Mouse (Mus musculus): ENCODE data around the gene Zmym6. TPM values are rescaled to one million over a fixed set of nuclear protein-coding genes. Genes with fewer than 3 reads are reported as not detected.

Gene Zmym6
- polyA plus RNA-seq, 1 experiment from 2014 or later: 33.7 TPM

DNA sequence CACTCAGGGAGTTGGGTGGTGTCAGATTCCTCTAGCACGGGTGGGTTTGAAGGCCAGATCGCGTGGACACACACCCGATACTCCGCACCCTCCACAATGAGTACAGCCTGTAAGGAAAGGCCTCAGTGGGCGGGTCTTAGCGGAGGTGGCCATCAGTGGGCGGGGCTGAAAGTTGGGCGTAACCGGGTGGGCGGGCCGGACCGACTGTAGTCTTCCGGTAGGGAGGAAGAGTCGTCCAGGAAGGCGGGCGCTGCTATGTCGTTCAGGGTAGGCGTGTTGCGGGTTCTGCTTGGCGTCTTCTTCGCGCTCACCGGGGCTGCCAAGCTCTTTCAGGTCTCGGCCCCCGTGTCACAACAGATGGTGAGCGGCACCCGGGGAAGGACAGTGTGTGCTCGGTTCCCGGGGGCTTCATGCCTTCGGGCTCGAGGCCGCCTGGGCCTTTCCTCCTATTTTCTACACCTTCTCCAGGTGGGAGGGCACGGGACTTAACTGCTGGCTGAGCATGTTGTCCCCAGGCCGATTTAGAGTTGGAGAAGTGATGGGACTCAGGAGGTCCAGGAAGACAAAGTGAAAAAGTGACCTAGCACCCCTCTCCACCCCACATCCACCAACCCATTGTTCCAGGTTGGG, 48.8 kb downstream of the Zmym6 start:
- H3K4me3 ChIP-seq (replicated peaks): peak overlapping the region; percentile 66
- H3K9ac ChIP-seq (replicated peaks): peak overlapping the region; percentile 67
- ATAC-seq (ENCODE audit: low FRiP score): peak; percentile 94
- no peaks in the 10 kb centered on the region for H3K27me3 ChIP-seq (replicated peaks)
- H3K4me1 ChIP-seq: peaks cover 14% of the 10 kb centered on the region
- H3K9me3 ChIP-seq (replicated peaks): no peaks in the 10 kb centered on the region
- 2% methylated on average over 35 of the region's 35 CpGs for WGBS
- 0 out of 2 replicates have a peak overlapping the region, but pooled peaks have one; percentile 48 for H3K27ac ChIP-seq (replicated peaks)
- H3K4me2 ChIP-seq: peak overlapping the region; percentile 81
- H3K36me3 ChIP-seq: peaks cover 16% of the 10 kb centered on the region

DNA sequence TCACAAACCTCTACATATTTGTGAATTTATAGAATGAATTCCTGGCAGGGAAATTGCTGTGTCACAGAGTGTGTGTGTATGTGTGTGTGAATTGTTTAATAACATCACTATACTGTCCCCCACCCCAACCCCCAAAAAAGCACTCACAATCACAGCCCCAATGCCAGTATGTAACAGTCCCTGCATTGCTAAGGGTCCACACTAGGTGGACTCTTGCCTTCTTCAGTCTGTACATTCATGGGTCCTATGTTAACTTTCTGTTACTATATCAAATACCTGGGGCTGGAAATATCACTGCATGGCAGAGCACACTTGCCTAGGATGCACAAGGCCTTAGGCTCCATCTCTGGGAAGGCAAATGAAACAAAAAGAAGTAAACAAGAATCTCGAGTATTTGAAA, 57.5 kb downstream of the Zmym6 start:
- ATAC-seq (ENCODE audit: low FRiP score): no peak
- Histone ChIP-seq H3K27me3 (replicated peaks) (no peaks in the 10 kb centered on the region), H3K9ac (replicated peaks) (no peak overlapping the region), H3K36me3 (no peaks in the 10 kb centered on the region), H3K4me1 (no peaks in the 10 kb centered on the region), H3K27ac (replicated peaks) (no peak overlapping the region), H3K9me3 (replicated peaks) (no peaks in the 10 kb centered on the region), H3K4me2 (no peak overlapping the region), H3K4me3 (replicated peaks) (no peak overlapping the region)
- 56% methylated on average over 1 of the region's 1 CpGs for WGBS

DNA sequence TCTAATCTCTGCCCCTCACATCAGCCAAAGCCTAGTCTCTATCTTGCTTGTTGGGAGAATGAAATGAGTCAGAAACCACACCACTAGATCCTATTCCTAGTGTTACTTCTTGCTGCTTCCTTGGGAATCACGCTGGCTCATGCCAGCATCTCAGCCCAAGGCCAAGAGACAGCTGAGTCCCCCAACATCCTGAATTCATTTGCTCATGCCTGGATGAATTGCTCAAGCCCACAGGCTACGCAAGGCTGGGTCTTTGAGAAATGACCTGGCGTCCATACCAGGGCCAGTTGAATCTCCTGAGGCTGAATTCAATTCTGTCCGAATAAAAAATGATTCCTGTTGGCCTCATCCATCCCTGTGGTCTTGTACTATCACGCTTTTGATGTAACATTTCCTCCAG, 60.4 kb downstream of the Zmym6 start:
- Histone ChIP-seq H3K4me2 (no peak overlapping the region), H3K27me3 (replicated peaks) (no peaks in the 10 kb centered on the region), H3K9me3 (replicated peaks) (no peaks in the 10 kb centered on the region), H3K9ac (replicated peaks) (no peak overlapping the region), H3K36me3 (no peaks in the 10 kb centered on the region), H3K27ac (replicated peaks) (no peak overlapping the region), H3K4me1 (no peaks in the 10 kb centered on the region), H3K4me3 (replicated peaks) (no peak overlapping the region)
- no peak for ATAC-seq (ENCODE audit: low FRiP score)
- 82% methylated on average over 5 of the region's 5 CpGs for WGBS

DNA sequence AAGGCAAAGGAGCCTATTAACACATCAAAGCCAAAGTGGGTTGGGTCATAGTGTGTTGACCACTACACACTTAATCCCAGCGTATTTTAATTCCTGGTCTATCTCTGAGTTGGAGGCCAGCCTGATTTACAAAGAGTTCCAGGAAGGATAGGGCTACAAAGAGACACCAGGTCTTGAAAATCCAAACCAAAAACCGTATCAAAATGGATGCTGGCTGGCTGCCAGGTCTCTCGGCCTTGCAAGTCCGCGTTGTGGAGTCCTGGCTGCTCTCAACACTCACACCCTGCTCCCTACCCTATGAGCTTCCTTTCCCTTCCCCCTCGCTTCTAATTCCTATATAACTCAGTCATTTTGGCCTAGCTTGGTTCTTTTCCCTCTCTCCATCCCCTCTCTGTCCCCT, 61.3 kb downstream of the Zmym6 start:
- Histone ChIP-seq H3K27ac (replicated peaks) (no peak overlapping the region), H3K36me3 (no peaks in the 10 kb centered on the region), H3K4me2 (no peak overlapping the region), H3K4me3 (replicated peaks) (no peak overlapping the region), H3K4me1 (no peaks in the 10 kb centered on the region), H3K27me3 (replicated peaks) (no peaks in the 10 kb centered on the region), H3K9me3 (replicated peaks) (no peaks in the 10 kb centered on the region), H3K9ac (replicated peaks) (no peak overlapping the region)
- ATAC-seq (ENCODE audit: low FRiP score): no peak
- WGBS: 44% methylated on average over 6 of the region's 6 CpGs

DNA sequence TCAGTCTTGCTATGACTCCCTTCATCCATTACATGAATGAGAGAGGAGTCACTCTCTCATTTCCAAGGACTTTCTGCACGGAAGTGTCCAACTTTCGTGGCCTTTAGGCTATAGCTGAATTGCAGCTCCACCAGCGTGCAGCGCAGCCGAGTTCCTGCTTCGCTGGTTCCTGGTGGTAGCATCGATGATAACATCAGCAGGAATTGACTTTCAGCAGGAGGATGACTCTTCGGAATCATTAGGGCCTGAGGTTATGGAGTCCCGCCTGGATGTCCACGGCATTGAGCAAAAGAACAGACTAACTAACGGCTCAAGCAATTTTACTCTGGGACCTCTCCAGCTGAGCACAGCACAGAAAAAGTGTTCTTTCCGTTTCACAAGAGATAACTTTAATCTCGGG, 72.8 kb downstream of the Zmym6 start:
- Histone ChIP-seq H3K4me2 (no peak overlapping the region), H3K4me1 (no peaks in the 10 kb centered on the region), H3K36me3 (no peaks in the 10 kb centered on the region), H3K27me3 (replicated peaks) (no peaks in the 10 kb centered on the region), H3K9ac (replicated peaks) (no peak overlapping the region), H3K9me3 (replicated peaks) (no peaks in the 10 kb centered on the region), H3K4me3 (replicated peaks) (no peak overlapping the region), H3K27ac (replicated peaks) (no peak overlapping the region)
- WGBS: 84% methylated on average over 13 of the region's 13 CpGs
- no peak for ATAC-seq (ENCODE audit: low FRiP score)

DNA sequence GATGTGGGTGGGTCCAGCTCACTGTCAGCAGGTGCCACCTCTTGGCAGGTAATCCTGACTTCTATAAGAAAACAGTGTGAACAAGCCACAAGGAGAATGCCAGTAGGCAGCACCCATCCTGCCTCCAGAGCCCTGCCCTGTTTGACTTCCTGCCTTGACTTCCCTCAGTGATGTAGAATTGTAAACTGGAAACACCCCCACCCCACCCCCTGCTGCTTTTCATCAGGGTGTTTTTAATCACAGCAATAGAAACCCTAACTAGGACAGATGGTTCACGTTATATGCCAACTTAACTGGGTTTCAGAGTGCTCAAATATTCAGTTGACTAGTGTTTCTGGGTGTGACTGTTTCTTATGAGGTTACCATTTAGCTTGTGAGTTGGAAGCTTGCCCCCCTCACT, 76.2 kb downstream of the Zmym6 start:
- H3K27ac ChIP-seq (replicated peaks): no peak overlapping the region
- no peak overlapping the region for H3K4me3 ChIP-seq (replicated peaks)
- H3K9me3 ChIP-seq (replicated peaks): 0 out of 2 replicates have a peak, but pooled peaks cover 4% of the 10 kb centered on the region
- no peak for ATAC-seq (ENCODE audit: low FRiP score)
- no peak overlapping the region for H3K9ac ChIP-seq (replicated peaks)
- H3K36me3 ChIP-seq: no peaks in the 10 kb centered on the region
- H3K27me3 ChIP-seq (replicated peaks): no peaks in the 10 kb centered on the region
- H3K4me2 ChIP-seq: no peak overlapping the region
- 51% methylated on average over 1 of the region's 1 CpGs for WGBS
- H3K4me1 ChIP-seq: no peaks in the 10 kb centered on the region

DNA sequence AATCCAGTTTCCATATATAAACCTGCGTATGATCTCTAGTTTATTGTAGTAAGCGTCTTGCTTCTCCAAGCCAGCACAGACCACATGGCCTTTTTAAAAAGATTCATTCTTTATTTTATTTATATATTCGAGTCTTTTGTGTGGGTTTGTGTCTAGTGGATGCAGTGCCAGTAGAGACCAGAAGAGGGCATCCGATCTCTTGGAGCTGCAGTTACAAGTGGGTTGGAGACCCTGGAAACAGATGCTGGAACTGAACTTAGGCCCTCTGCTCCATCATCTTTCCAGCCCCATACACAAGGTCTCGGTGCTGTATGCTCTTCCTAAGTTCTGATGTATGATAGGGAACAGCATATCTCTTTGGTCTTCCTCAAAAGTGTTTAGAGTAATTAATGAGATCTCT, 78.6 kb downstream of the Zmym6 start:
- Histone ChIP-seq H3K4me1 (no peaks in the 10 kb centered on the region), H3K9me3 (replicated peaks) (0 out of 2 replicates have a peak, but pooled peaks cover 4% of the 10 kb centered on the region), H3K4me3 (replicated peaks) (no peak overlapping the region), H3K9ac (replicated peaks) (no peak overlapping the region), H3K36me3 (no peaks in the 10 kb centered on the region), H3K4me2 (no peak overlapping the region), H3K27ac (replicated peaks) (no peak overlapping the region), H3K27me3 (replicated peaks) (no peaks in the 10 kb centered on the region)
- WGBS: 66% methylated on average over 5 of the region's 5 CpGs
- no peak for ATAC-seq (ENCODE audit: low FRiP score)

DNA sequence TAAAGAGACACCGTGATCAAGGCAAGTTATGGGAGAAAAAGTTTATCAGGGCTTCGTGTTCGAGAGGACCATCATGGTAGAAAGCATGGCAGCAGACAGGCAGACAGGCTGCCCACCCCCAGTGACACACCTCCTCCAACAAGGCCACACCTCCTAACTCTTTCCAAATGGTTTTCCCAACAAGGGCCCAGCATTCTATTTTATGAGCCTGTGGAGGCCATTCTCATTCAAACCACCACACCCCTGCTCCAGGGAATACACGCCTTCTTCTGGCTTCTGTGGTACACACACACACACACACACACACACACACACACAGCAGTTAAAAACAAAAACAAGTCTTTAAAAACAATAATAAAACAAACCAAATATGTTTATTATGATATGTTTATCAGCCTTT, 80.6 kb downstream of the Zmym6 start:
- Histone ChIP-seq H3K27me3 (replicated peaks) (no peaks in the 10 kb centered on the region), H3K4me2 (no peak overlapping the region), H3K36me3 (no peaks in the 10 kb centered on the region), H3K27ac (replicated peaks) (no peak overlapping the region), H3K9me3 (replicated peaks) (0 out of 2 replicates have a peak, but pooled peaks cover 4% of the 10 kb centered on the region), H3K9ac (replicated peaks) (no peak overlapping the region), H3K4me1 (no peaks in the 10 kb centered on the region), H3K4me3 (replicated peaks) (no peak overlapping the region)
- 83% methylated on average over 4 of the region's 4 CpGs for WGBS
- ATAC-seq (ENCODE audit: low FRiP score): no peak

DNA sequence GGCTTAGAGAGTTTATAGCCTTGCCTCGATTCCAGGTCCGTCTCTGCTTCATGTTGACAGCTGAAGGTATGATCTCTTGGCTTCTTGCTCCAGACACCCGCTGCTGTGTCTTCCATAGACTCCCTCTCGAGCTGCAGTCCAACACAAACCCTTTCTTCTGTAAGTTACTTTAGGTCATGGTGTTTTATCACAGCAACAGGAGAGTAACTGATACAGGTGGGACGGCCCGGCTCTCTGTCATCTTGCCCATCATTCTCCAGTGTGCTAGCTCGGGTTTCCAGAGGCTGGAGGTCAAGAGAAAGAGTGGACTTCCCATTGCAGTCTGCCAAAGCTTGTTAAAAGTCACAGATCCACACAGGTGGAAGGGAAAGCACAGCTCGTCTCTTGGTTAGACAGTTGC, 86.7 kb downstream of the Zmym6 start:
- no peak for ATAC-seq (ENCODE audit: low FRiP score)
- peaks cover 9% of the 10 kb centered on the region for H3K4me1 ChIP-seq
- H3K36me3 ChIP-seq: no peaks in the 10 kb centered on the region
- H3K9ac ChIP-seq (replicated peaks): no peak overlapping the region
- 0 out of 2 replicates have a peak, but pooled peaks cover 3% of the 10 kb centered on the region for H3K27me3 ChIP-seq (replicated peaks)
- H3K9me3 ChIP-seq (replicated peaks): no peaks in the 10 kb centered on the region
- no peak overlapping the region for H3K4me3 ChIP-seq (replicated peaks)
- no peak overlapping the region for H3K27ac ChIP-seq (replicated peaks)
- WGBS: 70% methylated on average over 8 of the region's 8 CpGs
- H3K4me2 ChIP-seq: no peak overlapping the region

DNA sequence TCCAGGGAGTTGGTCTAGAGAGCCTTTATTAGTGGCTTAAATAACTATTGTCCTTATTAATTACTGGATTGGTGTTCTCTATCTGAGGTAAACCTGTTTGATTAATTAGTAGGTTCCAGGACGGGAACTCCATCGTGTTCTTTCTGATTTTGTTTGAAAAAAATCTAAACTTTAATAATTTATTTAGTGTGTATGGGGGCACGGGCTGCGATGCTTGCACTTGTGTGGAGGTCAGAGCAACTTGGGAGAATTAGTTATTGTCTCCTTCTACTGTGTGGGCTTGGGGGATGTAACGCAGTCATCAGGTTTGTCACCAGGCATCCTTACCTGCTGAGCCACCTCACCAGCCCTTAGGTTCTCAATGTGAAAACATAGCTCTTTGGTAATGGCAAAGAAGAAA, 89.9 kb downstream of the Zmym6 start:
- 77% methylated on average over 5 of the region's 5 CpGs for WGBS
- no peak for ATAC-seq (ENCODE audit: low FRiP score)

DNA sequence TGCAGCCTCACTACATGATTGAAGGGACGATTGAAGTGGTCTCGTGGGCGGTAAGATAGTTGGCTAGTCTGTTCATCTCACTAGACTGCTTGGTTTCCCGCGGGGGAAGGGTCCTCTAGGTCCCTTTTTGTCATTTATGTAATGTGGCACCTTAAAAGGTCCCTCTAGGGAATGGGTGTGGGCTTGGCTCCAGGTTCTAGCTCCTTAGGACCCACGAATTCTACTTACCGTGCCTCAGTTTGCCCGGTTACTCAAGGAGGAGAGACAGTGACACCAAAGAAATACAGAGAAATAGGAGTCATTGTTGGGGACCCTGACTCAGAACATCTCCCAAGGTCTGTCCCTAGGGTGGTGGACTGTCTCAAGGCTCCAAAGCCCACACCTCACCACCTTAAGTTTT, 90.5 kb downstream of the Zmym6 start:
- H3K9ac ChIP-seq (replicated peaks): peak overlapping the region; percentile 96
- 0 out of 2 replicates have a peak, but pooled peaks cover 6% of the 10 kb centered on the region for H3K27me3 ChIP-seq (replicated peaks)
- H3K27ac ChIP-seq (replicated peaks): peak overlapping the region; percentile 88
- H3K4me3 ChIP-seq (replicated peaks): peak overlapping the region; percentile 89
- peaks cover 40% of the 10 kb centered on the region for H3K4me1 ChIP-seq
- WGBS: 15% methylated on average over 8 of the region's 8 CpGs
- H3K9me3 ChIP-seq (replicated peaks): no peaks in the 10 kb centered on the region
- H3K4me2 ChIP-seq: peak overlapping the region; percentile 91
- H3K36me3 ChIP-seq: no peaks in the 10 kb centered on the region
- ATAC-seq (ENCODE audit: low FRiP score): no peak; the same call in 1 of the 2 replicates

More for the DNA sequence above, 89.9 kb downstream of the Zmym6 start:
- Histone ChIP-seq H3K27me3 (replicated peaks) (0 out of 2 replicates have a peak, but pooled peaks cover 6% of the 10 kb centered on the region), H3K4me2 (no peak overlapping the region), H3K27ac (replicated peaks) (no peak overlapping the region), H3K4me1 (peaks cover 34% of the 10 kb centered on the region), H3K9me3 (replicated peaks) (no peaks in the 10 kb centered on the region), H3K4me3 (replicated peaks) (no peak overlapping the region), H3K36me3 (no peaks in the 10 kb centered on the region), H3K9ac (replicated peaks) (no peak overlapping the region)

DNA sequence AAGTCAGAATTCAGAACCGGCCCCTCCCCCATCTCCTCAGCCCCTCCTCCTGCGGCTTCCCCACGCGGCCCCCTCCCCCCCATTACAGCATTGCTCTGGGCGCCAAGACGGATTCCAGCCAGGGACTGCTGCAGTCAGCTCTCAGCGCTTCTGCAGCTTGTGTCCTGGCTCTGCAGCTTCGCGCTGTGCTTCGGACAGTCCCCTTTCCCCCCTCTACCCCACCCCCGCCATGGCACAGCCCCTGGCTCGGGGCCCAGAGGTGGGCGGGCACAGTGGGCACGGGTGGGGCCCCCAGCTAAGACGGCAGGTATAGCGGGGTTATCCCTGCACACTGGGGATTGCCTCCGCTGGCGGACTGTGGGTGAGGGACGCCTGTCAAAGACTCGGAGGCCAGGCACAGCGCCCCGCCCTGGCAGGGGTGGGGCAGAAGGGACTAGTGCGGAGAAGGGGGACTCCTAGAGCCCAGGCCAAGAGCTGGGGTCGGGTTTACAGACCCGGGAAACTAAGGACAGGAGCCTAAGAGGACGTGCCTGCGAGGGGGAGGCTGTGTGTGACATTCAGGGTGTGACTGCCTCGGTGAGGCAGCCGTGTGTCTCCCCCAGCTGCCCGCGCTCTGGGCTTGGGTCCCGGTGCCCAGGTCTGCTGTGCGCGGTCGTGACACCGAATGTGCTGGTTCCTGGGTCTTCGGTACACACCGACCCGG, 91.2 kb downstream of the Zmym6 start:
- whole genome bisulfite sequencing: 0% methylated on average over 39 of the region's 39 CpGs
- Histone ChIP-seq H3K4me3 (replicated peaks) (peak overlapping the region; percentile 89), H3K4me2 (peak overlapping the region; percentile 91), H3K4me1 (peaks cover 46% of the 10 kb centered on the region), H3K9ac (replicated peaks) (peak overlapping the region; percentile 96), H3K27me3 (replicated peaks) (0 out of 2 replicates have a peak, but pooled peaks cover 6% of the 10 kb centered on the region), H3K36me3 (no peaks in the 10 kb centered on the region), H3K9me3 (replicated peaks) (no peaks in the 10 kb centered on the region), H3K27ac (replicated peaks) (peak overlapping the region; percentile 88)
- ATAC-seq (ENCODE audit: low FRiP score): peak; percentile 73
